Mouse (Mus musculus) left cerebral cortex, postnatal 25 days (tissue): Measurements from ENCODE around the gene Rflnb. TPM values are rescaled to one million over a fixed set of nuclear protein-coding genes. Genes with fewer than 3 reads are reported as not detected.

Source experiments
- DNase-seq, 2 experiments: peaks; one replicate each; pipeline ENCODE4 v3.0.0; 2022; ENCODE audit warnings: low spot score in 2 of 2, mixed read lengths in 1 of 2
- intact Hi-C: fragments of 180-260 bp; cut with DNase I; formaldehyde crosslinking; loops from one replicate; pipeline ENCODE4 v1.15.1; 2025
- total RNA-seq, 2 experiments: library from RNA; stranded (reverse); gene quantifications; 2 replicates each; pipeline ENCODE4 v1.2.3; 2021

Gene Rflnb
- total RNA-seq: 1 to 10 TPM; 8.9 to 9.8 TPM

GRCm38 (mm10) chr11:76027139-76028071, at the start of gene Rflnb:
Gene Rflnb, minus strand, starts transcription at chr11:76027782.
- intact Hi-C loops: no loop called here
- DNase-seq: peak; percentile 42 to 70

- no peak for DNase-seq
- intact Hi-C loops: no loop called here
Measured at GRCm38 (mm10) chr11:76077341-76077740, 49.8 kb upstream of the Rflnb start.

GRCm38 (mm10) chr11:76074296-76075093, 46.9 kb upstream of the Rflnb start:
- intact Hi-C loops: no loop called here
- DNase-seq: no peak

- DNase-seq: no peak
- intact Hi-C loops: no loop called here
Measured at GRCm38 (mm10) chr11:76069816-76070215, 42.2 kb upstream of the Rflnb start.

GRCm38 (mm10) chr11:76066563-76067156, 39.1 kb upstream of the Rflnb start:
- intact Hi-C loops: no loop called here

GRCm38 (mm10) chr11:76065521-76066095, 38.0 kb upstream of the Rflnb start:
- no peak for DNase-seq
- intact Hi-C loops: no loop called here

More at GRCm38 (mm10) chr11:76066563-76067156, 39.1 kb upstream of the Rflnb start:
- no peak for DNase-seq

GRCm38 (mm10) chr11:76064411-76064810, 36.8 kb upstream of the Rflnb start:
- intact Hi-C loops: no loop called here
- DNase-seq: no peak

GRCm38 (mm10) chr11:76060906-76061305, 33.3 kb upstream of the Rflnb start:
- no peak for DNase-seq
- intact Hi-C loops: no loop called here

GRCm38 (mm10) chr11:76059971-76060370, 32.4 kb upstream of the Rflnb start:
- intact Hi-C loops: no loop called here
- no peak for DNase-seq

- DNase-seq: no peak
- intact Hi-C loops: no loop called here
Measured at GRCm38 (mm10) chr11:76056487-76056886, 28.9 kb upstream of the Rflnb start.

- intact Hi-C loops: no loop called here
- DNase-seq: no peak
Measured at GRCm38 (mm10) chr11:76052496-76052895, 24.9 kb upstream of the Rflnb start.

GRCm38 (mm10) chr11:76050967-76051512, 23.5 kb upstream of the Rflnb start:
- intact Hi-C loops: no loop called here
- DNase-seq: no peak

- DNase-seq: no peak
Measured at GRCm38 (mm10) chr11:76050509-76050908, 22.9 kb upstream of the Rflnb start.

GRCm38 (mm10) chr11:76045367-76045766, 17.8 kb upstream of the Rflnb start:
- DNase-seq: no peak
- intact Hi-C loops: no loop called here

More at GRCm38 (mm10) chr11:76050509-76050908, 22.9 kb upstream of the Rflnb start:
- intact Hi-C loops: no loop called here

- DNase-seq: no peak
- intact Hi-C loops: loop anchor here (5.0 kb wide), 1 partner anchor 177 kb away; no protein-coding TSS in a partner anchor
Measured at GRCm38 (mm10) chr11:76044468-76044867, 16.9 kb upstream of the Rflnb start.

- intact Hi-C loops: loop anchor here (5.0 kb wide), 1 partner anchor 176 kb away; no protein-coding TSS in a partner anchor
- DNase-seq: peak; percentile 58 to 92
Measured at GRCm38 (mm10) chr11:76042882-76043281, 15.3 kb upstream of the Rflnb start.

GRCm38 (mm10) chr11:76042041-76042638, 14.6 kb upstream of the Rflnb start:
- no peak for DNase-seq
- intact Hi-C loops: loop anchor here (5.0 kb wide), 1 partner anchor 175 kb away; no protein-coding TSS in a partner anchor

GRCm38 (mm10) chr11:76040761-76041376, 13.3 kb upstream of the Rflnb start:
- intact Hi-C loops: loop anchor here (5.0 kb wide), 1 partner anchor 174 kb away; no protein-coding TSS in a partner anchor
- DNase-seq: no peak
